Comparison of ENCODE assay signal across 8 mouse cellular contexts in genomic region chr7:130605111-130605510, GRCm38 (mm10). TPM values are rescaled to one million over a fixed set of nuclear protein-coding genes. Genes with fewer than 3 reads are reported as not detected.
DNase-seq lines count a peak whose midpoint lies in the region; TF ChIP-seq lines count a peak whose summit lies in the region.

No protein-coding gene starts in this region.

- no peaks in the 10 kb centered on the region for H3K4me1 ChIP-seq in heart, embryonic 10.5 days
- H3K4me1 ChIP-seq in bone marrow macrophage, adult 2 months (ENCODE audit: control insufficient read depth, insufficient read depth, low read length): no peaks in the 10 kb centered on the region

- DNase-seq in heart, embryonic 10.5 days (ENCODE audit: low spot score): no peak
- no peak for DNase-seq in heart, adult 9 months (ENCODE audit: low spot score in 2 of 2)
- peak; percentile 42 for DNase-seq in A20 (ENCODE audit: low read depth, low spot score)
- DNase-seq in lung, postnatal 25 days (ENCODE audit: low spot score): peak; percentile 26
- DNase-seq in frontal cortex, postnatal 25 days (ENCODE audit: low spot score in 2 of 2): no peak
- DNase-seq in frontal cortex, postnatal 10 days (ENCODE audit: low spot score in 2 of 2): no peak
- no peak for DNase-seq in testis, postnatal 10 days (ENCODE audit: low spot score)

- no peaks in the 10 kb centered on the region for H3K36me3 ChIP-seq in heart, embryonic 10.5 days

- 0 out of 2 replicates have a peak overlapping the region, but pooled peaks have one; percentile 10 for H3K27ac ChIP-seq in heart, embryonic 10.5 days
- no peak overlapping the region for H3K27ac ChIP-seq in bone marrow macrophage, adult 2 months (ENCODE audit: insufficient read depth, low read depth, low read length)

- no peaks in the 10 kb centered on the region for H3K9me3 ChIP-seq in heart, embryonic 10.5 days

- TF ChIP-seq POLR2A in bone marrow macrophage, adult 2 months (IDR thresholded peaks at IDR 0.05; ENCODE audit: borderline replicate concordance, low read depth, low read length): no peak

- 0 out of 2 replicates have a peak, but pooled peaks cover 4% of the 10 kb centered on the region for H3K27me3 ChIP-seq in heart, embryonic 10.5 days (ENCODE audit: insufficient read depth, poor library complexity, severe bottlenecking)

- TF ChIP-seq CTCF in bone marrow macrophage, adult 2 months (IDR thresholded peaks at IDR 0.05; ENCODE audit: low read depth, low read length): peak; percentile 62; the same call in 1 of the 2 replicates

- 17% methylated on average over 6 of the region's 6 CpGs for WGBS in heart, embryonic 10.5 days

- no peak overlapping the region for H3K4me3 ChIP-seq in heart, embryonic 10.5 days
- H3K4me3 ChIP-seq in bone marrow macrophage, adult 2 months (ENCODE audit: insufficient read depth, low read length): no peak overlapping the region

RNA-seq across cellular contexts. Expression of gene Tacc2, which starts 27.9 kb away (rescaled TPM):
- 44.8 and 50.8 TPM in 2 replicates for polyA plus RNA-seq in heart, embryonic 10.5 days (2016; fragmentation: Nextera tagmentation; extraction: Ambion mirVana)
- 2.9 and 3.9 TPM in 2 replicates for polyA plus RNA-seq in bone marrow macrophage, adult 2 months (2012; ENCODE audit: insufficient read depth, insufficient read length, missing spikeins)

RNA-seq across cellular contexts. Expression of gene Nsmce4a, which starts 32.2 kb away (rescaled TPM):
- 131 and 152 TPM in 2 replicates for polyA plus RNA-seq in heart, embryonic 10.5 days (2016; fragmentation: Nextera tagmentation; extraction: Ambion mirVana)
- 55.3 and 65.1 TPM in 2 replicates for polyA plus RNA-seq in bone marrow macrophage, adult 2 months (2012; ENCODE audit: insufficient read depth, insufficient read length, missing spikeins)

Comparison
In these comparisons a context has a peak if more than half of its experiments do, and no peak if none do; other contexts are left out.
1. DNase-seq: peak in A20 (single experiment) and lung, postnatal 25 days (single experiment); none in heart, embryonic 10.5 days (single experiment), heart, adult 9 months (0 of 2), frontal cortex, postnatal 25 days (0 of 2), frontal cortex, postnatal 10 days (0 of 2) and testis, postnatal 10 days (single experiment).